Mouse (Mus musculus) thymus, adult 18-20 months (tissue): ENCODE results near the gene 4930555G01Rik.
"Not testable (repeated sequence)": the region's sequence is repeated elsewhere in the genome, so short reads cannot be mapped to it uniquely, and the experiment has no call there.

Experiments used
- DNase-seq, 2 experiments: peaks; one replicate each; pipeline ENCODE4 v3.0.0; 2022; ENCODE audit warnings: mixed read lengths in 2 of 2

The 4930555G01Rik gene

GRCm38 (mm10) chr14:5050329-5050728 lies at the start of gene 4930555G01Rik:
4930555G01Rik (plus strand) TSS chr14:5050629.
- DNase-seq = not testable (repeated sequence)

- not testable (repeated sequence) for DNase-seq
Measured at GRCm38 (mm10) chr14:5015591-5015990, 34.8 kb upstream of the 4930555G01Rik start, which contains the start of gene Gm3298. Gm3298 (plus strand) TSS chr14:5015891.

GRCm38 (mm10) chr14:5070611-5071490 lies 20.4 kb downstream of the 4930555G01Rik start, which contains the start of gene Gm8281:
Gm8281 (plus strand) TSS chr14:5071040.
- not testable (repeated sequence) for DNase-seq
